Mouse (Mus musculus) adrenal gland, adult 2 months (tissue): ENCODE results near the gene Fkbpl. TPM values are rescaled to one million over a fixed set of nuclear protein-coding genes. Genes with fewer than 3 reads are reported as not detected.

Experiments used
- DNase-seq: peaks from one replicate; pipeline ENCODE4 v3.0.0; 2021
- polyA plus RNA-seq: library from polyadenylated mRNA; depleted of rRNA; stranded (reverse); fragments of >200 nt; gene quantifications from 2 replicates; pipeline ENCODE4 v1.2.3, GENCODE M21; 2012
- total RNA-seq, 2 experiments: library from RNA; stranded (reverse); gene quantifications; 2 replicates each; pipeline ENCODE4 v1.2.3; 2021

Fkbpl gene
- total and polyA plus RNA-seq, 3 experiments, result 7.1 to 17.2 (median 12.7) TPM

- DNase-seq, result no peak
Measured at GRCm38 (mm10) chr17:34648141-34648890, 3.8 kb downstream of the Fkbpl start.

GRCm38 (mm10) chr17:34649106-34649864 is 4.7 kb downstream of the Fkbpl start:
- DNase-seq, result no peak

GRCm38 (mm10) chr17:34650781-34651180 is 6.2 kb downstream of the Fkbpl start:
- DNase-seq, result no peak

- peak; percentile 64 for DNase-seq
Measured at GRCm38 (mm10) chr17:34651507-34652221, 7.1 kb downstream of the Fkbpl start.

- no peak for DNase-seq
Measured at GRCm38 (mm10) chr17:34652546-34652945, 8.0 kb downstream of the Fkbpl start.

GRCm38 (mm10) chr17:34652985-34653384 is 8.4 kb downstream of the Fkbpl start:
- no peak for DNase-seq

- peak; percentile 61 for DNase-seq
Measured at GRCm38 (mm10) chr17:34653746-34654285, 9.3 kb downstream of the Fkbpl start.

GRCm38 (mm10) chr17:34654392-34654791 is 9.8 kb downstream of the Fkbpl start:
- no peak for DNase-seq

- DNase-seq, result peak; percentile 85
Measured at GRCm38 (mm10) chr17:34655160-34655559, 10.6 kb downstream of the Fkbpl start.

- DNase-seq, result peak; percentile 93
Measured at GRCm38 (mm10) chr17:34655581-34655991, 11.0 kb downstream of the Fkbpl start.

- no peak for DNase-seq
Measured at GRCm38 (mm10) chr17:34656666-34657065, 12.1 kb downstream of the Fkbpl start.

GRCm38 (mm10) chr17:34657271-34657670 is 12.7 kb downstream of the Fkbpl start:
- DNase-seq, result no peak

- DNase-seq, result no peak
Measured at GRCm38 (mm10) chr17:34658145-34658544, 13.6 kb downstream of the Fkbpl start.

- DNase-seq, result no peak
Measured at GRCm38 (mm10) chr17:34658591-34658990, 14.0 kb downstream of the Fkbpl start.

- DNase-seq, result no peak
Measured at GRCm38 (mm10) chr17:34659181-34659896, 14.8 kb downstream of the Fkbpl start.

GRCm38 (mm10) chr17:34659897-34660214 is 15.3 kb downstream of the Fkbpl start:
- DNase-seq, result no peak

- no peak for DNase-seq
Measured at GRCm38 (mm10) chr17:34660259-34660820, 15.8 kb downstream of the Fkbpl start.

GRCm38 (mm10) chr17:34661121-34661591 is 16.6 kb downstream of the Fkbpl start:
- DNase-seq, result peak; percentile 80

GRCm38 (mm10) chr17:34662468-34662867 is 17.9 kb downstream of the Fkbpl start:
- no peak for DNase-seq

- no peak for DNase-seq
Measured at GRCm38 (mm10) chr17:34662978-34663377, 18.4 kb downstream of the Fkbpl start.

GRCm38 (mm10) chr17:34663558-34663957 is 19.0 kb downstream of the Fkbpl start:
- DNase-seq, result no peak
